Comparison of ENCODE assay signal across 9 mouse cellular contexts in genomic region chr8:45934582-45935014, GRCm38 (mm10). TPM values are rescaled to one million over a fixed set of nuclear protein-coding genes. Genes with fewer than 3 reads are reported as not detected.
DNase-seq lines count a peak whose midpoint lies in the region; ATAC-seq lines count a peak whose summit lies in the region.
"Had no signal": no experiment of that assay in that cellular context is flagged by ENCODE, and none has a peak within 500 bp of the region (broad histone marks: within the 10 kb centered on the region; RNA-seq: fewer than 3 reads in every experiment).

Gene Ccdc110, plus strand, starts transcription at chr8:45934619.

- no peaks in the 10 kb centered on the region for H3K36me3 ChIP-seq in heart, embryonic 12.5 days
- H3K36me3 ChIP-seq in kidney, embryonic 16.5 days (ENCODE audit: insufficient read depth, low read length): no peaks in the 10 kb centered on the region

- peak; percentile 89 for DNase-seq in CD4-positive, CD25-positive, alpha-beta regulatory T cell, adult 2 months (ENCODE audit: low read depth, low spot score)
- DNase-seq in brain, embryonic 18.5 days (ENCODE audit: low read depth, low spot score): peak; percentile 74
- peak; percentile 18 for DNase-seq in fat pad, adult 2 months (ENCODE audit: extremely low read depth, low read depth, low spot score)
- DNase-seq in liver: peak; percentile 91
- DNase-seq in spleen, postnatal 36 days (ENCODE audit: low spot score in 2 of 2): peak; percentile 84 to 89

- no peaks in the 10 kb centered on the region for H3K27me3 ChIP-seq in heart, embryonic 12.5 days (replicated peaks)
- no peaks in the 10 kb centered on the region for H3K27me3 ChIP-seq in kidney, embryonic 16.5 days (ENCODE audit: insufficient read depth, low read length)

- no peak within 1 kb of the TSS for H3K9ac ChIP-seq in heart, embryonic 12.5 days
- no peak within 1 kb of the TSS; the same call in 1 of the 2 replicates for H3K9ac ChIP-seq in kidney, embryonic 16.5 days (replicated peaks; ENCODE audit: low read length)

- 10% methylated on average over 23 of the region's 23 CpGs for WGBS in heart, embryonic 12.5 days
- 4% methylated on average over 23 of the region's 23 CpGs for WGBS in kidney, embryonic 16.5 days

- H3K4me3 ChIP-seq in heart, embryonic 12.5 days: peak within 1 kb of the TSS; percentile 39
- H3K4me3 ChIP-seq in kidney, embryonic 16.5 days (ENCODE audit: low read length): peak within 1 kb of the TSS; percentile 18
- H3K4me3 ChIP-seq: erythroblast, embryonic 14.5 days had no signal

- no peak within 1 kb of the TSS for H3K27ac ChIP-seq in heart, embryonic 12.5 days (ENCODE audit: poor library complexity, severe bottlenecking)
- no peak within 1 kb of the TSS for H3K27ac ChIP-seq in kidney, embryonic 16.5 days (ENCODE audit: low read length)

- H3K9me3 ChIP-seq in heart, embryonic 12.5 days (replicated peaks): peaks cover 10% of the 10 kb centered on the region
- peaks cover 9% of the 10 kb centered on the region for H3K9me3 ChIP-seq in kidney, embryonic 16.5 days (ENCODE audit: low read length)

- H3K4me2 ChIP-seq in heart, embryonic 12.5 days: peak within 1 kb of the TSS; percentile 60
- H3K4me2 ChIP-seq in kidney, embryonic 16.5 days (replicated peaks; ENCODE audit: low read depth, low read length): peak within 1 kb of the TSS; percentile 42

- ATAC-seq in heart, embryonic 12.5 days (ENCODE audit: insufficient number of reproducible peaks, low FRiP score): peak; percentile 77
- ATAC-seq in kidney, embryonic 16.5 days (ENCODE audit: low FRiP score, low TSS enrichment): peak; percentile 84
- ATAC-seq in monocyte, adult 5-6 weeks (replicated peaks; ENCODE audit: insufficient number of reproducible peaks, low FRiP score, low TSS enrichment, poor library complexity, severe bottlenecking): peak; percentile 91

- peaks cover 4% of the 10 kb centered on the region; the same call in 1 of the 2 replicates for H3K4me1 ChIP-seq in heart, embryonic 12.5 days (replicated peaks)
- no peaks in the 10 kb centered on the region for H3K4me1 ChIP-seq in kidney, embryonic 16.5 days (ENCODE audit: insufficient read depth, low read length)

RNA-seq across cellular contexts. Expression of gene Ccdc110, which starts in this region (rescaled TPM):
- polyA plus RNA-seq in heart, embryonic 12.5 days (2016; fragmentation: Nextera tagmentation; extraction: Ambion mirVana): 0.06 and 0.20 TPM in 2 replicates
- polyA plus RNA-seq in kidney, embryonic 16.5 days (2015; fragmentation: Nextera tagmentation; extraction: Ambion mirVana): not detected in 2 replicates
- not detected in 3 replicates for total RNA-seq in monocyte, adult 5-6 weeks (2017)
- polyA plus RNA-seq: erythroblast, embryonic 14.5 days had no signal

Comparison
In these comparisons a context has a peak if more than half of its experiments do, and no peak if none do; other contexts are left out.
1. Peak in ATAC-seq, H3K4me3 ChIP-seq and H3K4me2 ChIP-seq in heart, embryonic 12.5 days; RNA of the gene not detected or under 1 TPM.
2. Peak in ATAC-seq, H3K4me3 ChIP-seq and H3K4me2 ChIP-seq in kidney, embryonic 16.5 days; RNA of the gene not detected or under 1 TPM.
3. Peak in ATAC-seq in monocyte, adult 5-6 weeks; RNA of the gene not detected or under 1 TPM.
4. DNase-seq: peak in every context shown above with its lines; median percentile 91 in liver; 89 in CD4-positive, CD25-positive, alpha-beta regulatory T cell, adult 2 months; 86 in spleen, postnatal 36 days; 74 in brain, embryonic 18.5 days; 18 in fat pad, adult 2 months.